35 mouse cellular contexts compared by ENCODE assay signal in the genomic region with DNA sequence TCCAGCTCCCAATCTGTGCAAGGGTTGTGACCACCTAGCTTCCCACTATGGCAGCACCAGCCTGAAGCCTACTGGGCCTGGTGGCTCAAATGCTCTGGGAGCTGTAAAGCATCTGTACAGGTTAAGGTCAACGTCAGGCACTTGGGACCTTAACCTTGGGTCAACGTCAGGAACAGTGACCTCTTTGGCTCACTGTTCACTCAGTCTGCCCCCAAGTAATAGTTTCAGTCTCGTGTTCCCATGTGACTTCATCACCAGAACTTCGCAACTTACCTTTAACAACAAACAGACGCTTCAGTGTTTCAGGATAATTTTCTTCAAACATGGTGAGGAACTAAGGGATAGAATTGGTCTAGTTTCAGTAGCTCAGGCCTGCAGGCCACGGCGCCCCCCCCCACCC. TPM values are rescaled to one million over a fixed set of nuclear protein-coding genes. Genes with fewer than 3 reads are reported as not detected.
"Had no signal": no experiment of that assay in that cellular context is flagged by ENCODE, and none has a peak within 500 bp of the region (broad histone marks: within the 10 kb centered on the region; RNA-seq: fewer than 3 reads in every experiment).

No protein-coding gene starts in this region.

- H3K27ac ChIP-seq: embryonic facial prominence, embryonic 10.5 days; embryonic facial prominence, embryonic 12.5 days; embryonic facial prominence, embryonic 13.5 days; embryonic facial prominence, embryonic 15.5 days; forebrain, embryonic 10.5 days; forebrain, embryonic 12.5 days; forebrain, embryonic 13.5 days; forebrain, embryonic 15.5 days; gastrocnemius, adult 2 months; heart, adult 2 months had no signal

- DNase-seq: cerebellum, adult 2 months; cerebellum, adult 8-10 months; cerebellum, adult 9-10 months; cerebellum, adult 9-11 months; cerebellum, postnatal 10 days; cerebellum, postnatal 14 days; cerebellum, postnatal 25 days; cerebellum, postnatal 36 days; embryo, embryonic 11 days; forebrain, postnatal 0 days; gastrocnemius, adult 2 months; gastrocnemius, postnatal 10 days; gastrocnemius, postnatal 14 days; gastrocnemius, postnatal 25 days; gastrocnemius, postnatal 36 days; heart, adult 11 months; heart, adult 18-20 months; heart, adult 2 months had no signal

- H3K4me1 ChIP-seq: embryonic facial prominence, embryonic 12.5 days; embryonic facial prominence, embryonic 13.5 days; forebrain, embryonic 10.5 days; forebrain, embryonic 12.5 days; forebrain, embryonic 13.5 days; forebrain, embryonic 15.5 days had no signal

- H3K9me3 ChIP-seq: embryonic facial prominence, embryonic 10.5 days; embryonic facial prominence, embryonic 12.5 days; embryonic facial prominence, embryonic 13.5 days; embryonic facial prominence, embryonic 15.5 days; forebrain, embryonic 10.5 days; forebrain, embryonic 12.5 days; forebrain, embryonic 13.5 days; forebrain, embryonic 15.5 days had no signal

- H3K36me3 ChIP-seq: embryonic facial prominence, embryonic 10.5 days; embryonic facial prominence, embryonic 12.5 days; forebrain, embryonic 12.5 days; forebrain, embryonic 15.5 days had no signal

- H3K9ac ChIP-seq: embryonic facial prominence, embryonic 12.5 days; embryonic facial prominence, embryonic 13.5 days; embryonic facial prominence, embryonic 15.5 days; forebrain, embryonic 12.5 days; forebrain, embryonic 13.5 days; forebrain, embryonic 15.5 days; forebrain, postnatal 0 days had no signal

- H3K4me2 ChIP-seq: embryonic facial prominence, embryonic 12.5 days; embryonic facial prominence, embryonic 13.5 days; embryonic facial prominence, embryonic 15.5 days; forebrain, embryonic 12.5 days; forebrain, embryonic 13.5 days; forebrain, embryonic 15.5 days had no signal

- H3K4me3 ChIP-seq: embryonic facial prominence, embryonic 10.5 days; embryonic facial prominence, embryonic 12.5 days; embryonic facial prominence, embryonic 13.5 days; embryonic facial prominence, embryonic 15.5 days; erythroblast, embryonic 14.5 days; forebrain, embryonic 10.5 days; forebrain, embryonic 12.5 days; forebrain, embryonic 13.5 days; forebrain, embryonic 15.5 days; gastrocnemius, adult 2 months; heart, adult 2 months had no signal

- ATAC-seq: forebrain, embryonic 13.5 days; forebrain, embryonic 14.5 days; forebrain, embryonic 15.5 days; forebrain, embryonic 16.5 days; forebrain, postnatal 0 days had no signal

- H3K27me3 ChIP-seq: embryonic facial prominence, embryonic 12.5 days; embryonic facial prominence, embryonic 13.5 days; embryonic facial prominence, embryonic 15.5 days; forebrain, embryonic 12.5 days; forebrain, embryonic 13.5 days; forebrain, embryonic 15.5 days had no signal

RNA-seq across cellular contexts. Expression of a gene that starts 14.5 kb away (rescaled TPM):
- total RNA-seq: granulocyte monocyte progenitor cell, adult 5-6 weeks had no signal

RNA-seq across cellular contexts. Expression of a gene that starts 44.0 kb away (rescaled TPM):
- total RNA-seq: common myeloid progenitor, adult 5-6 weeks; gastrocnemius, adult 18-20 months; gastrocnemius, adult 2 months; gastrocnemius, adult 8-10 months; gastrocnemius, postnatal 10 days; gastrocnemius, postnatal 14 days; gastrocnemius, postnatal 25 days; gastrocnemius, postnatal 36 days; gastrocnemius, postnatal 4 days; granulocyte monocyte progenitor cell, adult 5-6 weeks; heart, adult 2 months had no signal
- polyA plus RNA-seq: cerebellum, adult 2 months; embryonic facial prominence, embryonic 10.5 days; embryonic facial prominence, embryonic 11.5 days; embryonic facial prominence, embryonic 12.5 days; embryonic facial prominence, embryonic 13.5 days; erythroblast, embryonic 14.5 days; forebrain, embryonic 10.5 days had no signal
